ENCODE assay signal across 12 mouse cellular contexts in the genomic region with DNA sequence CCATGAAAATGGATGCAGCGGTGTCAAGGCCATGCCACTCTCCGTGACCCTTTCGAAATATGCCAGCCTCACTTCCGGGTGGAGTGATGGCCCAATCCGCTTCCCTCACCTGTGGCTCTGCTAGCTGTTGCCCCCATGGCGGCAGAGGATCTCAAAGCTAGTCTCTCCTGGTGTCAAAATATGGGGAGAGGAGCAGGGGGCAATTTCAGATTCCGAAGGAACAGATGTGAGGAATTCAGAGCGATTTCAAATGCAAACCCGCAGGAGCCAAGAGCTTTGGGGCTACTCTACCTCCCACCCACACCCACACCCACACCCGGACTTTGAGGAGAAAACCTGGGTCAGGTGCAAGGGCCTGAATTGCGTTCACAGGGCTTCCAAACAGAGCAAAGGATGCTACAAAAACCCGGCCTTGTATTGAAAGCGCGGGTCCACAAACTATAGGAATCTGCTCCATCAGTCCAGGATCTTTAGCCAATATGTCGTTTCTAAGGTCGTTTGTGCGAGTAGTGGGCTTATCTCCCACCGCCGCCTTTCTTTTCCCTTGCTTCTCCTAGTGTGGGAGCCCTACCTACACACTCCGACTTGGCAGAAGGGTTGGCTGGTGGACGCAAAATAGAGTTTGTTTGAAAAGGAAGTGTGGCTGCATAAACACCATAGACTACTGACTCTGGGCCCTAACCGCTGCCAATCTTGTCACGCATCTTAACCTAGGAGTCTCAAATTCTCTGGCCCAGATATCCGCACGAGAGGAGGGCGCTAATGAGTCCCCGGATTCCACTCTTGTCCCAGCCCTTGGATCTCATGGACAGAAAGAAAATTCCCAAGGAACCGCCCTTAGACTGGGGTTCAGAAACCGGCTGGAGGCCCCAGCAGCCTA. TPM values are rescaled to one million over a fixed set of nuclear protein-coding genes. Genes with fewer than 3 reads are reported as not detected.
DNase-seq lines count a peak whose midpoint lies in the region; ATAC-seq lines count a peak whose summit lies in the region.
"Had no signal": no experiment of that assay in that cellular context is flagged by ENCODE, and none has a peak within 500 bp of the region (broad histone marks: within the 10 kb centered on the region; RNA-seq: fewer than 3 reads in every experiment).

No protein-coding gene starts in this region.

- no peaks in the 10 kb centered on the region for H3K9me3 ChIP-seq in neural tube, embryonic 13.5 days
- no peaks in the 10 kb centered on the region for H3K9me3 ChIP-seq in neural tube, embryonic 15.5 days (replicated peaks)
- no peaks in the 10 kb centered on the region for H3K9me3 ChIP-seq in intestine, embryonic 15.5 days

- DNase-seq in heart, adult 11 months: peak; percentile 90
- DNase-seq in heart, adult 8-10 months (ENCODE audit: low spot score): no peak
- peak; percentile 14 for DNase-seq in yolk sac, embryonic 10.5 days (ENCODE audit: low spot score)
- DNase-seq in right cerebral cortex, postnatal 10 days (ENCODE audit: low spot score in 2 of 2): no peak
- no peak for DNase-seq in cerebellum, adult 9-10 months
- DNase-seq: cerebellum, adult 11 months; kidney, postnatal 25 days had no signal

- H3K4me2 ChIP-seq in neural tube, embryonic 13.5 days: peak overlapping the region; percentile 29; the same call in 1 of the 2 replicates
- no peak overlapping the region for H3K4me2 ChIP-seq in neural tube, embryonic 15.5 days
- peak overlapping the region; percentile 59 for H3K4me2 ChIP-seq in intestine, embryonic 15.5 days (replicated peaks)

- H3K36me3 ChIP-seq in neural tube, embryonic 13.5 days: no peaks in the 10 kb centered on the region
- H3K36me3 ChIP-seq in neural tube, embryonic 15.5 days: no peaks in the 10 kb centered on the region
- no peaks in the 10 kb centered on the region for H3K36me3 ChIP-seq in intestine, embryonic 15.5 days

- ATAC-seq in neural tube, embryonic 13.5 days (ENCODE audit: low read depth): no peak
- no peak for ATAC-seq in neural tube, embryonic 15.5 days (ENCODE audit: low FRiP score)
- ATAC-seq in intestine, embryonic 15.5 days: peak; percentile 1; the same call in 1 of the 2 replicates

- H3K27ac ChIP-seq in neural tube, embryonic 13.5 days (replicated peaks): no peak overlapping the region
- H3K27ac ChIP-seq in neural tube, embryonic 15.5 days (replicated peaks): no peak overlapping the region
- peak overlapping the region; percentile 72 for H3K27ac ChIP-seq in intestine, embryonic 15.5 days
- H3K27ac ChIP-seq: liver, embryonic 14.5 days had no signal

- H3K4me1 ChIP-seq in neural tube, embryonic 13.5 days (replicated peaks): peaks cover 10% of the 10 kb centered on the region
- H3K4me1 ChIP-seq in neural tube, embryonic 15.5 days: peaks cover 4% of the 10 kb centered on the region
- peaks cover 10% of the 10 kb centered on the region for H3K4me1 ChIP-seq in intestine, embryonic 15.5 days (replicated peaks)

- H3K27me3 ChIP-seq in neural tube, embryonic 13.5 days: peaks cover 99% of the 10 kb centered on the region
- H3K27me3 ChIP-seq in neural tube, embryonic 15.5 days (replicated peaks): peaks cover 94% of the 10 kb centered on the region
- peaks cover 44% of the 10 kb centered on the region for H3K27me3 ChIP-seq in intestine, embryonic 15.5 days (replicated peaks)

- 1% methylated on average over 29 of the region's 29 CpGs for WGBS in neural tube, embryonic 13.5 days
- WGBS in neural tube, embryonic 15.5 days: 3% methylated on average over 29 of the region's 29 CpGs
- 18% methylated on average over 29 of the region's 29 CpGs for WGBS in intestine, embryonic 15.5 days

- H3K9ac ChIP-seq in neural tube, embryonic 13.5 days: no peak overlapping the region
- no peak overlapping the region for H3K9ac ChIP-seq in neural tube, embryonic 15.5 days (replicated peaks)
- H3K9ac ChIP-seq in intestine, embryonic 15.5 days: peak overlapping the region; percentile 36; the same call in 1 of the 2 replicates
- H3K9ac ChIP-seq: liver, embryonic 14.5 days had no signal

- no peak overlapping the region for H3K4me3 ChIP-seq in neural tube, embryonic 13.5 days
- no peak overlapping the region for H3K4me3 ChIP-seq in neural tube, embryonic 15.5 days (replicated peaks)
- peak overlapping the region; percentile 30 for H3K4me3 ChIP-seq in intestine, embryonic 15.5 days (replicated peaks)

RNA-seq across cellular contexts. Expression of gene Hand2, which starts 6.7 kb away (rescaled TPM):
- total RNA-seq in heart, adult 8-10 months (2022): 10 to 100 TPM; 43.0 to 58.5 (median 52.6) TPM
- polyA plus RNA-seq in neural tube, embryonic 13.5 days (2015; fragmentation: Nextera tagmentation; extraction: Ambion mirVana): 0.08 TPM in 1 of 2 replicates, not detected in the other
- polyA plus RNA-seq in neural tube, embryonic 15.5 days (2015; fragmentation: Nextera tagmentation; extraction: Ambion mirVana): 1.0 TPM in 1 of 2 replicates, not detected in the other
- 6.7 and 9.4 TPM in 2 replicates for polyA plus RNA-seq in intestine, embryonic 15.5 days (2015; fragmentation: Nextera tagmentation; extraction: Ambion mirVana)
- polyA plus RNA-seq: C2C12 had no signal

Comparison
In these comparisons a context has a peak if more than half of its experiments do, and no peak if none do; other contexts are left out.
1. DNase-seq: peak in heart, adult 11 months (single experiment) and yolk sac, embryonic 10.5 days (single experiment); none in heart, adult 8-10 months (single experiment), right cerebral cortex, postnatal 10 days (0 of 2) and cerebellum, adult 9-10 months (single experiment).